Mouse (Mus musculus): ENCODE results near the gene Frmd6.

DNA sequence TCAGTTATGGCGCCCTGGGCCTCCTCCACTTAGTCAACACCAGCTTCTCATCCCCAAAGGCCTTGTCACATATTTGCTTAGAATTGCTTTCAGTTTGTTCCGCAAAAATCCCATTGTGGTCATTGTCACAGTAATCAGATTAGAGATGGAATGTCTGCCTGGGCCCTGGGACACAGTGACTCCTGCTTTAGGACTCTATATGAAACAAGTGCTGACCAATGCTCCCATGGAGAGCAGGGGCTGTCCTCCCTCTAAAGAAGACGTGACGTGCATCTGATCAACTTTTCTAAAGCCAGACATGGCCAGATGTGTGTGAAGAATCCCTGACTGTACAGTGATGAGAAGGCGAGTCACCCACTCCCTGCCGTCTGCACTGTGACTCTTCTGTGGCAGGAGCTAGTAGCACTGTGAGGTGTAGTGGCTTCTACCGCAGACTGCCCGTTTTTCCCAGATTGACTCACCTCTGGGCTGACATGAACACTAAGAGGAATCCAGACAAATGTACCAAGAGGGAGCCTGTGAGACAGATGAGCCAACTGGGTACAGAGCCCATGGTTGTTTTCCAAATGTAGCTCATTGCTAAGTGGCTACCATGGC, 65.7 kb downstream of the Frmd6 start:
- TF ChIP-seq POLR2A (IDR thresholded peaks at IDR 0.05; ENCODE audit: borderline replicate concordance, extremely low read depth, low read depth, low read length) (no peak), CTCF (IDR thresholded peaks at IDR 0.05; ENCODE audit: insufficient read depth, low read length) (no peak)

Data from lung, adult 2 months (tissue).